Mouse (Mus musculus) MEL (cell line): ENCODE results near the gene Ets1. TPM values are rescaled to one million over a fixed set of nuclear protein-coding genes. Genes with fewer than 3 reads are reported as not detected.

Source experiments
- DNase-seq: peaks from one replicate; pipeline ENCODE4 v3.0.0; 2011; ENCODE audit warnings: low read depth, low spot score
- H3K27ac ChIP-seq: 2 replicates; pipeline ENCODE4 v1.5.1; 2012; ENCODE audit warnings: low read depth, mild to moderate bottlenecking, control low read depth, low read length, moderate library complexity; ENCODE audit not compliant: control insufficient read depth
- H3K27me3 ChIP-seq, 2 experiments: fragments of 150-350 bp in 1 of 2; sonication (generic) in 1 of 2; 2 replicates each; pipeline ENCODE4 v1.6.1; 2012; ENCODE audit warnings: low read length in 2 of 2, mild to moderate bottlenecking in 2 of 2, improper control_type of control experiment in 1 of 2, moderate library complexity in 1 of 2; ENCODE audit not compliant: insufficient read depth in 2 of 2, control insufficient read depth in 1 of 2
- H3K36me3 ChIP-seq, 2 experiments: 2 replicates each; pipeline ENCODE4 v1.6.1; 2012 to 2014; ENCODE audit warnings: low read length in 2 of 2, improper control_type of control experiment in 1 of 2, inconsistent platforms in 1 of 2, mild to moderate bottlenecking in 1 of 2; ENCODE audit not compliant: insufficient read depth in 2 of 2, control insufficient read depth in 1 of 2
- H3K4me1 ChIP-seq, 2 experiments: fragments of 150-350 bp in 1 of 2; sonication (generic) in 1 of 2; 2 replicates each; pipeline ENCODE4 v1.6.1; 2012; ENCODE audit warnings: low read length in 2 of 2, improper control_type of control experiment in 1 of 2, mild to moderate bottlenecking in 1 of 2; ENCODE audit not compliant: insufficient read depth in 2 of 2, control insufficient read depth in 1 of 2
- H3K4me3 ChIP-seq, 2 experiments: fragments of 150-350 bp in 1 of 2; sonication (generic) in 1 of 2; 2 replicates each; pipeline ENCODE4 v1.5.1; 2012; ENCODE audit warnings: low read depth in 2 of 2, low read length in 2 of 2, mild to moderate bottlenecking in 2 of 2, moderate library complexity in 2 of 2, control low read depth in 1 of 2, improper control_type of control experiment in 1 of 2; ENCODE audit not compliant: control insufficient read depth in 1 of 2, insufficient read depth in 1 of 2
- H3K79me2 ChIP-seq: 2 replicates; pipeline ENCODE4 v1.6.1; 2012; ENCODE audit warnings: mild to moderate bottlenecking, low read length, moderate library complexity; ENCODE audit not compliant: control insufficient read depth, poor library complexity, insufficient read depth
- H3K9ac ChIP-seq: 2 replicates; pipeline ENCODE4 v1.6.1; 2012; ENCODE audit warnings: low read depth, mild to moderate bottlenecking, control low read depth, low read length, moderate library complexity; ENCODE audit not compliant: control insufficient read depth, poor library complexity, severe bottlenecking
- H3K9me3 ChIP-seq: fragments of 150-350 bp; sonication (generic); replicated peaks from 2 replicates; pipeline ENCODE4 v1.6.1; 2012; ENCODE audit warnings: mild to moderate bottlenecking, low read length, improper control_type of control experiment, moderate library complexity; ENCODE audit not compliant: insufficient read depth
- E2F4 ChIP-seq: IDR thresholded peaks from 2 replicates; pipeline ENCODE4 v1.6.1; 2011; ENCODE audit warnings: low read depth, low read length, improper control_type of control experiment, borderline replicate concordance
- ELF1 ChIP-seq: IDR thresholded peaks from 2 replicates; pipeline ENCODE4 v1.6.1; 2014; ENCODE audit warnings: low read depth, mild to moderate bottlenecking, inconsistent platforms, low read length, improper control_type of control experiment, moderate library complexity
- EP300 ChIP-seq, 2 experiments: IDR thresholded peaks; 2 replicates each; pipeline ENCODE4 v1.6.1; 2011; ENCODE audit warnings: improper control_type of control experiment in 2 of 2, low read length in 2 of 2, low read depth in 1 of 2, mild to moderate bottlenecking in 1 of 2
- KAT2A ChIP-seq: conservative IDR thresholded peaks from 2 replicates; pipeline ENCODE4 v1.6.1; 2012; ENCODE audit warnings: low read depth, low read length, improper control_type of control experiment, inconsistent platforms
- MAX ChIP-seq: IDR thresholded peaks from 2 replicates; pipeline ENCODE4 v1.6.1; 2011; ENCODE audit warnings: low read length, improper control_type of control experiment
- NRF1 ChIP-seq: IDR thresholded peaks from 2 replicates; pipeline ENCODE4 v1.6.1; 2014; ENCODE audit warnings: low read depth, mild to moderate bottlenecking, inconsistent platforms, low read length, improper control_type of control experiment, moderate library complexity; ENCODE audit not compliant: poor library complexity, insufficient read depth, severe bottlenecking
- POLR2A ChIP-seq, 2 experiments: IDR thresholded peaks; 2 replicates each; pipeline ENCODE4 v1.6.1; 2011 to 2012; ENCODE audit warnings: low read length in 2 of 2, mild to moderate bottlenecking in 2 of 2, control low read depth in 1 of 2, improper control_type of control experiment in 1 of 2, low read depth in 1 of 2, moderate library complexity in 1 of 2; ENCODE audit not compliant: control insufficient read depth in 1 of 2, insufficient read depth in 1 of 2, poor library complexity in 1 of 2
- POLR2AphosphoS2 ChIP-seq: IDR thresholded peaks from 2 replicates; pipeline ENCODE4 v1.6.1; 2011; ENCODE audit warnings: low read length, improper control_type of control experiment
- POLR2AphosphoS5 ChIP-seq: IDR thresholded peaks from 2 replicates; pipeline ENCODE4 v1.6.1; 2012; ENCODE audit warnings: low read depth, borderline replicate concordance, mild to moderate bottlenecking, inconsistent platforms, low read length, moderate library complexity, mixed read lengths
- SIN3A ChIP-seq: IDR thresholded peaks from 2 replicates; pipeline ENCODE4 v1.6.1; 2012; ENCODE audit warnings: low read length, improper control_type of control experiment, inconsistent platforms
- TBP ChIP-seq: IDR thresholded peaks from 2 replicates; pipeline ENCODE4 v1.8.0; 2011; ENCODE audit warnings: low read depth, low read length, improper control_type of control experiment
- TCF12 ChIP-seq: IDR thresholded peaks from 2 replicates; pipeline ENCODE4 v1.6.1; 2014; ENCODE audit warnings: low read depth, mild to moderate bottlenecking, inconsistent platforms, low read length, improper control_type of control experiment, moderate library complexity
- USF2 ChIP-seq, 2 experiments: IDR thresholded peaks; 2 replicates each; pipeline ENCODE4 v1.6.1; 2011 to 2012; ENCODE audit warnings: improper control_type of control experiment in 2 of 2, low read length in 2 of 2, borderline replicate concordance in 1 of 2, inconsistent platforms in 1 of 2, low read depth in 1 of 2, mild to moderate bottlenecking in 1 of 2; ENCODE audit not compliant: insufficient read depth in 1 of 2
- ZC3H11A ChIP-seq: IDR thresholded peaks from 2 replicates; pipeline ENCODE4 v1.6.1; 2012; ENCODE audit warnings: low read depth, mild to moderate bottlenecking, inconsistent platforms, low read length, improper control_type of control experiment
- ZNF384 ChIP-seq: IDR thresholded peaks from 2 replicates; pipeline ENCODE4 v1.6.1; 2012; ENCODE audit warnings: low read depth, mild to moderate bottlenecking, inconsistent platforms, low read length, improper control_type of control experiment
- polyA plus RNA-seq, 2 experiments: library from polyadenylated mRNA; stranded (reverse) in 1 of 2; unstranded in 1 of 2; fragments of >175 nt in 1 of 2; fragments of >200 nt in 1 of 2; gene quantifications; 2 replicates each; pipeline versions ENCODE4 v1.2.1 to v1.2.4; 2012; ENCODE audit warnings: low replicate concordance in 2 of 2, low read depth in 1 of 2; ENCODE audit not compliant: insufficient read length in 2 of 2, insufficient read depth in 1 of 2, missing spikeins in 1 of 2
- total RNA-seq: library from RNA; depleted of rRNA; stranded (reverse); fragments of 300-350 nt; gene quantifications from 2 replicates; pipeline ENCODE4 v1.2.3, GENCODE M21; 2012

The Ets1 gene
- total and polyA plus RNA-seq, 3 experiments, result 0.10 to 0.19 TPM; not detected in 1

DNA sequence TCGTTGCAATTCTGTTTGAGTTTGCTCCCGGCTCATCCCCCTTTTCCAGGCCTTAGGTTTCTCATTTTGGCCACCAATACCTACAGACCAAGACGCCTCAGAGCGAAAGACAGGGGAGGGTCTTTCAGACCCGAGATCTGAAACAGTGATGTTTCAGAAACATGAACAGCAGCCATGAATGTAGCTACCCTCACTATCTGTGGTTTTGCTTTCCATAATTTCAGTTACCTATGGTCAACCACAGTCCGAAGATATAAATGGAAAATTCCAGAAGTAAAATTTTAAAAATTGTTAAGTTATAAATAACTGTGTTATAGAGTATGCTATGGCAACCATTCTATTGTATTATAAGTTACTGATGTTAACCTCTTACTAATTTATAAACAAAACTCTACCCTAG lies 20.6 kb upstream of the Ets1 start:
- no peak overlapping the region for H3K4me3 ChIP-seq
- H3K27ac ChIP-seq, result no peak overlapping the region
- H3K9ac ChIP-seq, result no peak overlapping the region
- TF ChIP-seq KAT2A (no peak), POLR2AphosphoS2 (no peak), POLR2AphosphoS5 (no peak)
- H3K27me3 ChIP-seq, result peaks cover 0 to 2% of the 10 kb centered on the region in 2 experiments; a peak in 1 of 4 replicates
- peaks cover 0 to 4% of the 10 kb centered on the region in 2 experiments; a peak in 1 of 4 replicates for H3K4me1 ChIP-seq
- H3K36me3 ChIP-seq, result no peaks in the 10 kb centered on the region
- no peaks in the 10 kb centered on the region for H3K9me3 ChIP-seq
- no peaks in the 10 kb centered on the region for H3K79me2 ChIP-seq
- no peak for DNase-seq

DNA sequence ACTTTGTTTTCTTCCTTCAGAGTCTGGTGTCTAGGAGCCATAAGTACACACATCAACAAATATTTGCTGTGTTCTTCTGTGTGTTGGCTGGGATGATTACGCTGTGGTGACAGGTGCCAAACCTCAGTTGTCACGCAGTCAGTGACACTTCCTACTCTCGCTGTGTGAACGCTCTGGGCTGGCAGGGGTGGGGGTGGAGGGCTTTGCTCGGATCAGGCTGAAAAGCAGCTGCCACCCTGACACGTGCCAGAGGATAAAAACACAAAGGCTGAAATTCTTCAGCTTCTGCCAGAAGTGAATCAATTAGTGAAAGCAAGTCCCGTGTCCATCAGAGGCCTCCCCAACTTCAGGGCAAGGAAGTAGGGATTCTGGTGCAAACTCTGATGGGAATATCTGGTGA lies 20.0 kb upstream of the Ets1 start:
- Histone ChIP-seq H3K4me3 (no peak overlapping the region), H3K4me1 (peaks cover 0 to 4% of the 10 kb centered on the region in 2 experiments; a peak in 1 of 4 replicates), H3K36me3 (no peaks in the 10 kb centered on the region), H3K27ac (no peak overlapping the region), H3K9ac (no peak overlapping the region), H3K79me2 (no peaks in the 10 kb centered on the region), H3K9me3 (no peaks in the 10 kb centered on the region), H3K27me3 (peaks cover 0 to 2% of the 10 kb centered on the region in 2 experiments; a peak in 1 of 4 replicates)
- TF ChIP-seq NRF1, result no peak
- no peak for TF ChIP-seq MAX
- TF ChIP-seq EP300 (IDR thresholded peaks at IDR 0.05; ENCODE audit: low read depth in 1 of 2, low read length in 2 of 2), result no peak
- no peak for TF ChIP-seq E2F4
- TF ChIP-seq SIN3A, result no peak
- TF ChIP-seq TBP, result no peak
- no peak for TF ChIP-seq TCF12
- no peak for TF ChIP-seq KAT2A
- no peak for TF ChIP-seq ZC3H11A
- no peak for DNase-seq

DNA sequence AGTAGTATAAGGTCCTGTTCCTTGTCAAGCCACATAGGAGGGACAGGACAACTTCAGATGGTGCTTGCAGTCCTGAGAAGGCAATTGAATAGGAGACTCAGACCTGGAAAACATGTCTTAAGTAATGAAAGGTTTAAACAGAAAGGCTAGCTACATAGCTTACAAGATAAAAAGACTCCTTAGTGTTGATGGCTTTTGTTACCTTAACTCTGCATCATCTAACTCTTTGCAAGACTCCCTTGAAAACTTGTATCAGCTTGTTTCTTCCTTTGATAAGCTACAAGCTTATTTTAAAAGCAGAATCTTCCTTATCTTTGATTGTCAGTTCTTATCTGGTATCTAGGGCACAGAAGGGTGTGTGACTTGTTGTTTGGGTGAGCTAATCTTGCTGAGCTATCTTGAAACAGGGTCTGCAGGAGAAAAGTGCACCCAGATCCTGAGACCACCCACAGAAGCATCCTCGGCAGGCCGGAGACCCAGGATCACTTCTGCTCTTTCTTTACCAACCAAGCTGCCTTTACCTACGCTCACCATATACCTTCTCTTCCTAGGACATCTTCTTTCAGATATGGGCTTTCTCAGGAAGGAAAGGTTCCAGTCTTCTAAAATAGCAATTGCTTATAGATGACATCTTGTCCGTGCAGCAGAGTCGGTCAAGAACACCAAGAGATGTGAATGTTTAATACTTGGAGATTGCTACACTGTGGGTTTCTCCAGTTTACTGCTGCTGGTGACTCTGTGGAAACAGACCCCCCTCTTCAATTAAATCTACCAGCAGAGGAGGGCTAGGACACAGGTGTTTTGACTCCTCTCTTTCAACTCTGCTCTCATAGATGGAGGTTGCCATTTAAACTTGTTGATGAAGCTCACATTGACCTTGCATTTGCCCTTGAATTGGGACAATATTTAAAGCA lies 19.2 kb upstream of the Ets1 start:
- no peaks in the 10 kb centered on the region for H3K36me3 ChIP-seq
- no peak overlapping the region for H3K27ac ChIP-seq
- no peaks in the 10 kb centered on the region for H3K79me2 ChIP-seq
- TF ChIP-seq TBP (no peak), USF2 (IDR thresholded peaks at IDR 0.05; ENCODE audit: borderline replicate concordance in 1 of 2, insufficient read depth in 1 of 2, low read depth in 1 of 2, low read length in 2 of 2) (no peak), ELF1 (no peak), ZNF384 (no peak), POLR2A (IDR thresholded peaks at IDR 0.05; ENCODE audit: control insufficient read depth in 1 of 2, insufficient read depth in 1 of 2, low read depth in 1 of 2, low read length in 2 of 2, poor library complexity in 1 of 2) (no peak), MAX (no peak)
- no peak overlapping the region for H3K9ac ChIP-seq
- no peaks in the 10 kb centered on the region for H3K9me3 ChIP-seq
- H3K27me3 ChIP-seq, result peaks cover 2% of the 10 kb centered on the region in 2 experiments; a peak in 1 of 4 replicates
- H3K4me3 ChIP-seq, result no peak overlapping the region
- H3K4me1 ChIP-seq, result no peaks in the 10 kb centered on the region; a peak in 1 of 4 replicates
- no peak for DNase-seq
